Mouse (Mus musculus) midbrain, postnatal 0 days (tissue): ENCODE data around the gene Ccdc96. TPM values are rescaled to one million over a fixed set of nuclear protein-coding genes. Genes with fewer than 3 reads are reported as not detected.

Source experiments
- ATAC-seq: fragments of 200-750 bp; cut with Nextera tagmentation; 2 replicates; pipeline ENCODE4 v1.8.0; 2017; ENCODE audit warnings: moderate number of reproducible peaks, mild to moderate bottlenecking, moderate TSS enrichment, moderate library complexity; ENCODE audit not compliant: low FRiP score
- DNase-seq: peaks from one replicate; pipeline ENCODE4 v3.0.0-alpha.2; 2015; ENCODE audit warnings: low spot score
- H3K27ac ChIP-seq: fragments of 300-500 bp; sonication (generic); 2 replicates; pipeline ENCODE4 v1.5.1; 2014; ENCODE audit warnings: low read depth, mild to moderate bottlenecking, low read length, mixed read lengths
- H3K27me3 ChIP-seq: fragments of 300-500 bp; sonication (generic); 2 replicates; pipeline ENCODE4 v1.6.1; 2014; ENCODE audit warnings: low read length, control low read depth, mixed read lengths; ENCODE audit not compliant: insufficient read depth
- H3K36me3 ChIP-seq: fragments of 300-500 bp; sonication (generic); 2 replicates; pipeline ENCODE4 v1.6.1; 2014; ENCODE audit warnings: low read length, control low read depth, mixed read lengths; ENCODE audit not compliant: insufficient read depth
- H3K4me1 ChIP-seq: fragments of 300-500 bp; sonication (generic); 2 replicates; pipeline ENCODE4 v1.6.1; 2014; ENCODE audit warnings: mild to moderate bottlenecking, control low read depth, antibody characterized with exemption, low read length, mixed read lengths; ENCODE audit not compliant: insufficient read depth
- H3K4me2 ChIP-seq: fragments of 300-500 bp; sonication (generic); 2 replicates; pipeline ENCODE4 v1.6.1; 2014; ENCODE audit warnings: low read depth, mild to moderate bottlenecking, low read length, mixed read lengths; ENCODE audit not compliant: poor library complexity, severe bottlenecking
- H3K4me3 ChIP-seq: fragments of 300-500 bp; sonication (generic); 2 replicates; pipeline ENCODE4 v1.5.1; 2014; ENCODE audit warnings: low read depth, mild to moderate bottlenecking, low read length, moderate library complexity
- H3K9ac ChIP-seq: fragments of 300-500 bp; sonication (generic); replicated peaks from 2 replicates; pipeline ENCODE4 v1.6.1; 2014; ENCODE audit warnings: mild to moderate bottlenecking, low read length, moderate library complexity, mixed read lengths; ENCODE audit not compliant: poor library complexity, severe bottlenecking
- H3K9me3 ChIP-seq: fragments of 300-500 bp; sonication (generic); 2 replicates; pipeline ENCODE4 v1.6.1; 2016; ENCODE audit warnings: low read length, control low read depth
- CTCF ChIP-seq: IDR thresholded peaks from 2 replicates; pipeline ENCODE4 v1.5.1; 2016; ENCODE audit warnings: antibody characterized with exemption, mild to moderate bottlenecking
- WGBS: fragments of 180-500 bp; shearing (Covaris S2); extraction: QIAGEN DNeasy Blood & Tissue Kit; methylation state at CpG from one replicate; pipeline ENCODE4 v1.1.7; 2014; 5-methylcytosine and 5-hydroxymethylcytosine counted together
- polyA plus RNA-seq: library from polyadenylated mRNA; unstranded; fragments of >200 nt; fragmentation: Nextera tagmentation; extraction: Ambion mirVana; gene quantifications from 2 replicates; pipeline ENCODE4 v1.2.1, GENCODE M21; 2015
- total RNA-seq: library from RNA; depleted of rRNA; stranded (reverse); fragments of >200 nt; gene quantifications from 2 replicates; pipeline ENCODE4 v1.2.3, GENCODE M21; 2014

Ccdc96 gene
- total and polyA plus RNA-seq, 2 experiments from 2014 or later: 2.3 to 3.2 TPM

DNA sequence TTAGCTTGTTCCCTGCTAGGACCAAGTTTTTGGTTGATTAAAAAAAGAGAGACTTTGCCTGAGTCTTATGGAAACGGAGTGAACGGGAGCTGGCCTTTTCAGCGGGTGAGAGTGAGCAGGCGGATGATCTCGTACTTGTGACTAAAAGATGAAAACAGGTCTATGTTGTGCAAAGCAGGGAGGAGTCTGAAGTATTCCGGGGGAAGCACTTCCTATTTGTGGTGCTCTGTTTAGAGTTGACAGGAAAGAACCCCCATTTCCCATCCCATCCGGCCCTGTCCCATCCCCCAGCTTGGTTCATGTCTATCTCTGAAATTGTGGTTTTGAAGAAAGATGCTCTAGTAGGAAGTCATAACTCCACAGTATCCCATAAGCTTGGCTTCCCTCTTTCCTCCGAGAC is 18.5 kb upstream of the Ccdc96 start:
- 35% methylated on average over 8 of the region's 8 CpGs for WGBS
- Histone ChIP-seq H3K9me3 (no peaks in the 10 kb centered on the region), H3K36me3 (peaks cover 8% of the 10 kb centered on the region), H3K27ac (no peak overlapping the region), H3K4me2 (peak overlapping the region; percentile 97), H3K27me3 (no peaks in the 10 kb centered on the region), H3K9ac (peak overlapping the region; percentile 91; the same call in 1 of the 2 replicates), H3K4me3 (peak overlapping the region; percentile 95), H3K4me1 (peaks cover 6% of the 10 kb centered on the region; the same call in 1 of the 2 replicates)
- DNase-seq (no peak), ATAC-seq (no peak)
- no peak for TF ChIP-seq CTCF

DNA sequence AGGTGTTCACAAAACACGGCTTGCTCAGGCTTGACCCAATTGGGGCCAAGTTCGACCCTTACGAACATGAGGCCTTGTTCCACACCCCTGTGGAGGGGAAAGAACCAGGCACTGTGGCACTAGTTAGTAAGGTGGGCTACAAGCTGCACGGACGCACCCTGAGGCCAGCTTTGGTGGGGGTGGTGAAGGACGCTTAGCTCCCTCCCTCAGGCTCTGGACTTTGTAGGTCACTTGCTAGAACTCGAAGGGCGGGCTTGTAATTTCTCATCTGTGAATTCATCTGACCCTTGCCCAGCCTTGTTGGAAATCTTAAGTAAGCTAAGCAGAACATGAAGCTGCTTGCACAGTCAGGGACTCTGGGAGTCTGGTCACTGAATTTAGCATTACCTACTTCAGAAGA is 13.2 kb upstream of the Ccdc96 start:
- ATAC-seq: no peak
- DNase-seq: no peak
- WGBS: 93% methylated on average over 8 of the region's 8 CpGs
- Histone ChIP-seq H3K36me3 (peaks cover 34% of the 10 kb centered on the region), H3K27me3 (no peaks in the 10 kb centered on the region), H3K4me1 (peaks cover under 1% of the 10 kb centered on the region; the same call in 1 of the 2 replicates), H3K27ac (no peak overlapping the region), H3K9me3 (no peaks in the 10 kb centered on the region), H3K4me3 (no peak overlapping the region), H3K4me2 (no peak overlapping the region), H3K9ac (no peak overlapping the region)
- no peak for TF ChIP-seq CTCF

DNA sequence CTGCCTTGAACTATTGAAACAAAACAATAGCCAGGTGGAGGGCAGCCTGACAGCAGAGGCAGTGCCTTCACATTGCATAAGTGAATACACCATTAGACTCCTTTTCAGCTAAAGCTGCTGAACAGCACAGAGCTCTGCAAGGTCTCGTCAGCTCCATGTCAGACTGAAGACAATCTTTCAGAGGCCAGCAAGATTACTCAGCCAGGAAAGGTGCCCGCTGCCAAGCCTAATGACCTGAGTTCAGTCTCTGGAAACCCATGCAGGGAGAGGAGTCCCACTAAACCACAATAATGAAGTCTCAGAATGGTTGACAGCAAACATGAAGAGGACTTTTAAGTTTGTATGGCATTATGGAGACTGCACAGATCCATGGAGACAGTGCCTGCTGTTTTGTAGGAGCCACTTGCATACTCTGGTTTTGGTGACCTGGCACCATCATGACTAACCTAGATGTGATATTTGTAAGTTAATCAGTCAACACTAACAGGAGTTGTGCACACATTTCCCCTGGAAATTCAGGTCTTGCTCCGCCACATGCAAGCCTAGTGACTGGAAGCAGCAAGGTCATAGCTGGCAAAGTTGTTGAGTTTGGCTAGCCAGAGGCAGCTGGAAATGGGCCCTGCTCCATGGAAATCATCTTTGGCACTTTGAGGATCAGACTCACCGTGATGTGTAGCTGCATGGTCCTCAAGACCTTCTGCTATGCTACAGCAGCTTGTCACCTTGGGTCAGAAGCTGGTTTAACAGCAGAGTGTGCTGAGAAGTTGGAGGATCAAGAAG is 11.3 kb upstream of the Ccdc96 start:
- WGBS: 93% methylated on average over 4 of the region's 4 CpGs
- H3K27me3 ChIP-seq: no peaks in the 10 kb centered on the region
- no peaks in the 10 kb centered on the region for H3K4me1 ChIP-seq
- no peaks in the 10 kb centered on the region for H3K9me3 ChIP-seq
- H3K36me3 ChIP-seq: peaks cover 40% of the 10 kb centered on the region
- H3K4me3 ChIP-seq: no peak overlapping the region
- no peak overlapping the region for H3K27ac ChIP-seq
- TF ChIP-seq CTCF: no peak
- no peak for ATAC-seq
- no peak overlapping the region for H3K4me2 ChIP-seq
- DNase-seq: no peak
- no peak overlapping the region for H3K9ac ChIP-seq

DNA sequence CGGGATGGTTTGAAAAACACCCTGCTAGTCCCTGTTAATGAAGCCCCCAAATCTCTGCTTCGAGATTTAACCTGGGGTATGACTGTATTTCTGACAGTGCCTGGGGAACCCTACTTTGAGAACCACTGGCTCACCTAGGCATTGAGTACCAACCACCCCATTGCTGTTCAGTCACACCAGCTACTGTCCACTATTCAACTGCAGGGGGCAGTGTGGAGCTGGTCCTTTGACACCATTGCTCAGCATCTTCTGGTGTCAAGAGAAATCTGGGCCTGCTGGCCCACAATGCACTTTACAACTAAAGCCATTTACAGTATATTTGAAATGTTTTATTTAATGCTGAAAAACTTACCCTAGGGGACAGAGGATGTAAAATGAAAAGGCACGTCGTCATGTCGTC is 10.1 kb upstream of the Ccdc96 start:
- Histone ChIP-seq H3K36me3 (peaks cover 40% of the 10 kb centered on the region), H3K9me3 (no peaks in the 10 kb centered on the region), H3K4me3 (no peak overlapping the region), H3K4me2 (no peak overlapping the region), H3K27me3 (no peaks in the 10 kb centered on the region), H3K9ac (no peak overlapping the region), H3K27ac (no peak overlapping the region), H3K4me1 (no peaks in the 10 kb centered on the region)
- DNase-seq (peak; percentile 81), ATAC-seq (no peak)
- peak; percentile 82 for TF ChIP-seq CTCF
- WGBS: 89% methylated on average over 5 of the region's 5 CpGs

DNA sequence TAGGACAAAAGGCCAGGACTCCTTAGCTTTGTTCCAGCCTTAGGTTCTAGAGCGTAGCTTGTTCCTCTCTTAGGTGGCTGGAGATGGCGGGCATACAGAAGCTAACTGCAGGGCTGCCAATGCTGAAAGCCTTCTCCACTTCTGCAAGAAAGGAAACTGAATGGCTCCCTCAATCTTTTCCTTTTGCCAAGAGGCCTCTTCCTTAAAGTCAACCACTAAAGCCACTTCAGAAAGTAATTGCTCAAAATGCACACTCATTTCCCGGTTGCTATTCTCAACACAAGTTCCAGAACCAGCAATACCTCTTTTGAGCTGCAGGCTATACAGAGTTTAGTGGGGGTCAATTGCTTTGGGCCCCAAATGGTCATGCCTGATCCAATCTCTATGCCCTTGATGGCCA is 6.9 kb upstream of the Ccdc96 start:
- WGBS: 90% methylated on average over 3 of the region's 3 CpGs
- no peak for DNase-seq

More for the DNA sequence above, 6.9 kb upstream of the Ccdc96 start:
- Histone ChIP-seq H3K27me3 (no peaks in the 10 kb centered on the region), H3K9me3 (no peaks in the 10 kb centered on the region), H3K4me3 (no peak overlapping the region), H3K4me2 (no peak overlapping the region), H3K9ac (no peak overlapping the region), H3K36me3 (peaks cover 19% of the 10 kb centered on the region), H3K4me1 (peaks cover 4% of the 10 kb centered on the region; the same call in 1 of the 2 replicates), H3K27ac (no peak overlapping the region)
- no peak for ATAC-seq
- no peak for TF ChIP-seq CTCF
